In the genomic region with DNA sequence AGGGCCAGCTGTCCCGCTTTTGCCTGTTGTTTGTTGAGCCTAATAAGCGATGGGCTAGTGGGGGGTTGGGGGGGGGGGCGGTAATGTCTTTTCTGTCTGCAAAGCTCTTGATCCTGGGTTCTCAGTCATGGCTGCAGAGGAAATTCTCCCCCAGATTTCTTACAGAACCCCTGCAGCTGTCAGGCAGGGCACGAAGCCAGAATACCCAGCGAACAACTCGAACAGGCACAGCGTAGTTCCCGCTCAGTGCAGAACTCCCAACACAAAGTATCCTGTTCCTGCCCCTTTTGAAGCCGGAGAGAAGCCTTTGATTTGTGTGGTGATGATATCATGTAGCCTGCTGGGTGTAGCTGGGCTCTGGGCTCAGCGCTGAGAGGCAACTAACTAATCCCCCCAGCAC, we compare ENCODE assay signal across 8 mouse cellular contexts. TPM values are rescaled to one million over a fixed set of nuclear protein-coding genes. Genes with fewer than 3 reads are reported as not detected.
A peak's percentile ranks its signal among the peaks of the same experiment; 100 is the strongest.
DNase-seq lines count a peak whose midpoint lies in the region; ATAC-seq and TF ChIP-seq lines count a peak whose summit lies in the region.

No protein-coding gene starts in this region.

- peaks cover 25% of the 10 kb centered on the region for H3K4me1 ChIP-seq in embryonic facial prominence, embryonic 13.5 days
- H3K4me1 ChIP-seq in heart, adult 2 months (ENCODE audit: control insufficient read depth, insufficient read depth, low read length) = peaks cover 5% of the 10 kb centered on the region

- H3K4me3 ChIP-seq in embryonic facial prominence, embryonic 13.5 days = peak overlapping the region; percentile 10; the same call in 1 of the 2 replicates
- H3K4me3 ChIP-seq in heart, adult 2 months = peak overlapping the region; percentile 10; the same call in 1 of the 2 replicates

- H3K4me2 ChIP-seq in embryonic facial prominence, embryonic 13.5 days = peak overlapping the region; percentile 51

- ATAC-seq in embryonic facial prominence, embryonic 13.5 days (ENCODE audit: insufficient number of reproducible peaks, insufficient read depth, low FRiP score, low TSS enrichment, low read depth) = peak; percentile 79

- peak; percentile 33 to 60 for DNase-seq in adrenal gland, adult (ENCODE audit: inconsistent age in 2 of 2, low spot score in 1 of 2)
- DNase-seq in adrenal gland, adult 8-10 months = no peak
- DNase-seq in heart, adult 2 months = peak; percentile 51 to 63
- peak; percentile 18 for DNase-seq in kidney, adult 9 months
- DNase-seq in liver = peak; percentile 29
- peak; percentile 76 for DNase-seq in retina, embryonic 14.5 days (ENCODE audit: low spot score)
- DNase-seq in spleen, postnatal 14 days (ENCODE audit: low spot score in 2 of 2) = no peak

- H3K9ac ChIP-seq in embryonic facial prominence, embryonic 13.5 days = peak overlapping the region; percentile 44; the same call in 1 of the 2 replicates
- H3K9ac ChIP-seq in heart, adult 2 months (ENCODE audit: low read depth, low read length) = no peak overlapping the region

- H3K27ac ChIP-seq in embryonic facial prominence, embryonic 13.5 days = peak overlapping the region; percentile 71
- H3K27ac ChIP-seq in heart, adult 2 months = peak overlapping the region; percentile 52

- H3K79me2 ChIP-seq in heart, adult 2 months (replicated peaks; ENCODE audit: control insufficient read depth, insufficient read depth, low read length) = no peaks in the 10 kb centered on the region

- no peaks in the 10 kb centered on the region for H3K36me3 ChIP-seq in embryonic facial prominence, embryonic 13.5 days
- no peaks in the 10 kb centered on the region for H3K36me3 ChIP-seq in heart, adult 2 months (ENCODE audit: control insufficient read depth, insufficient read depth, low read length)

- TF ChIP-seq POLR2A in heart, adult 2 months (IDR thresholded peaks at IDR 0.05; ENCODE audit: insufficient read depth, low read depth, low read length) = no peak

- intact Hi-C loops in heart, adult 2 months (cut with DNase I) = no loop called here

- no peak for TF ChIP-seq CTCF in heart, adult 2 months (IDR thresholded peaks at IDR 0.05)

- no peak for TF ChIP-seq EP300 in heart, adult 2 months (IDR thresholded peaks at IDR 0.05; ENCODE audit: insufficient read depth, low read depth, low read length)

- 1% methylated on average over 10 of the region's 10 CpGs for WGBS in embryonic facial prominence, embryonic 13.5 days
- 18% methylated on average over 10 of the region's 10 CpGs for WGBS in heart, adult 2 months

- H3K9me3 ChIP-seq in embryonic facial prominence, embryonic 13.5 days = no peaks in the 10 kb centered on the region

- H3K27me3 ChIP-seq in embryonic facial prominence, embryonic 13.5 days = no peaks in the 10 kb centered on the region
- H3K27me3 ChIP-seq in heart, adult 2 months (ENCODE audit: control insufficient read depth, insufficient read depth, low read length) = no peaks in the 10 kb centered on the region

RNA-seq across cellular contexts. Expression of a gene that starts 46.2 kb away (rescaled TPM):
- total RNA-seq in adrenal gland, adult 8-10 months (2022) = 10 to 100 TPM; 33.7 to 62.3 (median 46.2) TPM
- 9.5 and 9.8 TPM in 2 replicates for polyA plus RNA-seq in embryonic facial prominence, embryonic 13.5 days (2015; fragmentation: Nextera tagmentation; extraction: Ambion mirVana)
- total RNA-seq in heart, adult 2 months (2021) = 10 to 100 TPM; 30.2 to 32.6 TPM
- 16.4 and 25.0 TPM in 2 replicates for polyA plus RNA-seq in heart, adult 2 months (2012; rRNA removed)

Comparison
In these comparisons a context has a peak if more than half of its experiments do, and no peak if none do; other contexts are left out.
1. DNase-seq: peak in adrenal gland, adult (2 of 2), heart, adult 2 months (2 of 2), kidney, adult 9 months (single experiment), liver (single experiment) and retina, embryonic 14.5 days (single experiment); none in adrenal gland, adult 8-10 months (single experiment) and spleen, postnatal 14 days (0 of 2).